Mouse (Mus musculus): ENCODE measurements at regions not wholly inside any gene's neighbourhood (a gene's known extent, or its start where the extent isn't known, plus 50 kb on each side); places are given as distances from the start of the nearest gene placed in this dataset.

GRCm38 (mm10) chr10:21724999-21725398, 132.1 kb downstream of the 1700020N01Rik start:
- DNase-seq (ENCODE audit: low spot score in 2 of 2) = no peak

- DNase-seq (ENCODE audit: low spot score in 2 of 2) = no peak
Observed at GRCm38 (mm10) chr10:21740256-21740655, 141.7 kb upstream of the Sgk1 start.

GRCm38 (mm10) chr10:21741575-21741974, 140.4 kb upstream of the Sgk1 start:
- no peak for DNase-seq (ENCODE audit: low spot score in 2 of 2)

- DNase-seq (ENCODE audit: low spot score in 2 of 2) = no peak
Observed at GRCm38 (mm10) chr10:21741976-21742745, 139.8 kb upstream of the Sgk1 start.

- no peak for DNase-seq (ENCODE audit: low spot score in 2 of 2)
Observed at GRCm38 (mm10) chr10:21743396-21743795, 138.6 kb upstream of the Sgk1 start.

GRCm38 (mm10) chr10:21744341-21744955, 137.5 kb upstream of the Sgk1 start:
- no peak for DNase-seq (ENCODE audit: low spot score in 2 of 2)

- DNase-seq (ENCODE audit: low spot score in 2 of 2) = no peak
Observed at GRCm38 (mm10) chr10:21745940-21746487, 136.0 kb upstream of the Sgk1 start.

- DNase-seq (ENCODE audit: low spot score in 2 of 2) = no peak
Observed at GRCm38 (mm10) chr10:21746713-21747112, 135.3 kb upstream of the Sgk1 start.

GRCm38 (mm10) chr10:21751326-21751725, 130.7 kb upstream of the Sgk1 start:
- DNase-seq (ENCODE audit: low spot score in 2 of 2) = no peak

GRCm38 (mm10) chr10:21752392-21752791, 129.6 kb upstream of the Sgk1 start:
- no peak for DNase-seq (ENCODE audit: low spot score in 2 of 2)

GRCm38 (mm10) chr10:21754763-21755548, 127.0 kb upstream of the Sgk1 start:
- DNase-seq (ENCODE audit: low spot score in 2 of 2) = no peak

GRCm38 (mm10) chr10:21755717-21756116, 126.3 kb upstream of the Sgk1 start:
- no peak for DNase-seq (ENCODE audit: low spot score in 2 of 2)

- DNase-seq (ENCODE audit: low spot score in 2 of 2) = no peak
Observed at GRCm38 (mm10) chr10:21756811-21757210, 125.2 kb upstream of the Sgk1 start.

GRCm38 (mm10) chr10:21758122-21758521, 123.9 kb upstream of the Sgk1 start:
- DNase-seq (ENCODE audit: low spot score in 2 of 2) = no peak

GRCm38 (mm10) chr10:21762516-21762915, 119.5 kb upstream of the Sgk1 start:
- no peak for DNase-seq (ENCODE audit: low spot score in 2 of 2)

GRCm38 (mm10) chr10:21763017-21763964, 118.7 kb upstream of the Sgk1 start:
- DNase-seq (ENCODE audit: low spot score in 2 of 2) = no peak

GRCm38 (mm10) chr10:21764090-21764489, 117.9 kb upstream of the Sgk1 start:
- DNase-seq (ENCODE audit: low spot score in 2 of 2) = no peak

- DNase-seq (ENCODE audit: low spot score in 2 of 2) = no peak
Observed at GRCm38 (mm10) chr10:21764891-21765290, 117.1 kb upstream of the Sgk1 start.

- no peak for DNase-seq (ENCODE audit: low spot score in 2 of 2)
Observed at GRCm38 (mm10) chr10:21773548-21773947, 108.4 kb upstream of the Sgk1 start.

GRCm38 (mm10) chr10:21775441-21775840, 106.5 kb upstream of the Sgk1 start:
- no peak for DNase-seq (ENCODE audit: low spot score in 2 of 2)
